Mouse (Mus musculus) intestine, postnatal 0 days (tissue): Measurements from ENCODE around the gene Sec23a. TPM values are rescaled to one million over a fixed set of nuclear protein-coding genes. Genes with fewer than 3 reads are reported as not detected.

Experiments
- ATAC-seq: fragments of 200-750 bp; cut with Nextera tagmentation; 2 replicates; pipeline ENCODE4 v1.8.0; 2017; ENCODE audit warnings: mild to moderate bottlenecking, moderate TSS enrichment, moderate library complexity
- H3K27ac ChIP-seq: fragments of 300-500 bp; sonication (generic); 2 replicates; pipeline ENCODE4 v1.5.1; 2014; ENCODE audit warnings: mild to moderate bottlenecking, low read depth, low read length, moderate library complexity
- H3K27me3 ChIP-seq: fragments of 300-500 bp; sonication (generic); replicated peaks from 2 replicates; pipeline ENCODE4 v1.6.1; 2014; ENCODE audit warnings: low read length, mixed read lengths; ENCODE audit not compliant: control insufficient read depth, insufficient read depth
- H3K36me3 ChIP-seq: fragments of 300-500 bp; sonication (generic); 2 replicates; pipeline ENCODE4 v1.6.1; 2014; ENCODE audit warnings: mild to moderate bottlenecking, moderate library complexity; ENCODE audit not compliant: control insufficient read depth, insufficient read depth
- H3K4me1 ChIP-seq: fragments of 300-500 bp; sonication (generic); replicated peaks from 2 replicates; pipeline ENCODE4 v1.6.1; 2014; ENCODE audit warnings: antibody characterized with exemption, low read length, mixed read lengths; ENCODE audit not compliant: control insufficient read depth, insufficient read depth
- H3K4me2 ChIP-seq: fragments of 300-500 bp; sonication (generic); replicated peaks from 2 replicates; pipeline ENCODE4 v1.6.1; 2014; ENCODE audit warnings: low read depth, mild to moderate bottlenecking, moderate library complexity
- H3K4me3 ChIP-seq: fragments of 300-500 bp; sonication (generic); 2 replicates; pipeline ENCODE4 v1.5.1; 2014; ENCODE audit warnings: low read depth, low read length
- H3K9ac ChIP-seq: fragments of 300-500 bp; sonication (generic); 2 replicates; pipeline ENCODE4 v1.6.1; 2014; ENCODE audit warnings: mild to moderate bottlenecking, low read depth, low read length
- H3K9me3 ChIP-seq: fragments of 300-500 bp; sonication (generic); 2 replicates; pipeline ENCODE4 v1.6.1; 2016; ENCODE audit warnings: mixed run types; ENCODE audit not compliant: control insufficient read depth
- CTCF ChIP-seq: sonication (generic); IDR thresholded peaks from 2 replicates; pipeline ENCODE4 v1.5.1; 2016; ENCODE audit warnings: low read depth, mild to moderate bottlenecking, control low read depth, antibody characterized with exemption, moderate library complexity
- WGBS: fragments of 180-500 bp; shearing (Covaris S2); extraction: QIAGEN DNeasy Blood & Tissue Kit; methylation state at CpG from one replicate; pipeline ENCODE4 v1.1.7; 2014; 5-methylcytosine and 5-hydroxymethylcytosine counted together
- polyA plus RNA-seq: library from polyadenylated mRNA; unstranded; fragments of >200 nt; fragmentation: Nextera tagmentation; extraction: Ambion mirVana; gene quantifications from 2 replicates; pipeline ENCODE4 v1.2.1, GENCODE M21; 2015

The Sec23a gene
- polyA plus RNA-seq, 1 experiment from 2014 or later, result 120 TPM

DNA sequence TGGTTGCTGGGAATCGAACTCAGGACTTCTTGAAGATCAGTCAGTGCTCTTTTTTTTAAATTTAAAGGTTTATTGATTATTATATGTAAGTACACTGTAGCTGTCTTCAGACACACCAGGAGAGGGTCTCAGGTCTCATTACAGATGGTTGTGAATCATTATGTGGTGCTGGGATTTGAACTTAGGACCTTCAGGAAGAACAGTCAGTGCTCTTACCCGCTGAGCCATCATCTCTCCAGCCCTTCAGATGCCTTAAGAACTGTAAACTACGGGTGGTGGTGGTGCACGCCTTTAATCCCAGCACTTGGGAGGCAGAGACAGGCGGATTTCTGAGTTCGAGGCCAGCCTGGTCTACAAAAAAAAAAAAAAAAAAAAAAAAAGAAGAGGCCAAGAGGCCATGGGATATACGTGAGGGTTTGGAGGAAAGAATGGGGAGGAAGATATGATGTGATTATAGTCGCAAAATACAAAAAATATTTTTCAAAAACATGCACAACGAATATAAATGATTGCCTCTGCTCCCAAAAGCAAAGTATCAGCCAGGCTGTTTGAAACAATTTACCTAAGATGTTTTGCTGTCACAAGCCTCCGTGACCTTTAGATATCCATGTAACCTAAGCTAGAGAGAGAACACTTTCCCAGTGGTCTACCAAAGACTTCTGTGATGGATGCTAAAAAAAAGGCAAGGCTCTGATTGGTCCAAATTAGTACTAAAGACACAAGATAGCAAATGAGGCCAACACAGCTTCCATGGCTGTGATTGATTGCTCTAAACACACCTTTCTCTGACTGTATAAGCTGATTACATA, 27.5 kb upstream of the Sec23a start:
- peak overlapping the region; percentile 90; the same call in 1 of the 2 replicates for H3K27ac ChIP-seq
- H3K4me2 ChIP-seq, result peak overlapping the region; percentile 49; the same call in 1 of the 2 replicates
- H3K4me1 ChIP-seq, result no peaks in the 10 kb centered on the region
- H3K9ac ChIP-seq, result no peak overlapping the region
- H3K27me3 ChIP-seq, result no peaks in the 10 kb centered on the region
- no peak for ATAC-seq
- peaks cover 17% of the 10 kb centered on the region for H3K36me3 ChIP-seq
- no peak for TF ChIP-seq CTCF
- no peak overlapping the region for H3K4me3 ChIP-seq
- H3K9me3 ChIP-seq, result no peaks in the 10 kb centered on the region
- WGBS, result 72% methylated on average over 10 of the region's 10 CpGs

DNA sequence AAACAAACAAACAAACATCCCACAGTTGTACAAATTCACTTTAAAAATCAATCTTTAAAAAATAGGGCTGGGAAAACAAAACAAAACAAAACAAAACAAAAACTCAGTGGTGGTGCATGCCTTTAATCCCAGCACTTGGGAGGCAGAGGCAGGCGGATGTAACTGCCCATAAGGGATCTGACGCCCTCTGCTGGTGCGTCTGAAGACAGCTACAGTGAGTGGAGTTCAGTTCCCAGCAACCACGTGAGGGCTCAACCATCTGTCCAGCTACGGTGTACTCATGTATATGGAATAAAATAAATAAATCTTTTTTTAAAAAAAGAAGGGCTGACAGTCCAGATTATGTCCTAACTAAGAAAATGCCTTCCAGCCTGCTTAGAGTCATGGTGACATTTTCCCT, 20.3 kb upstream of the Sec23a start:
- Histone ChIP-seq H3K27me3 (no peaks in the 10 kb centered on the region), H3K9ac (no peak overlapping the region), H3K4me3 (no peak overlapping the region), H3K9me3 (no peaks in the 10 kb centered on the region), H3K27ac (no peak overlapping the region), H3K4me1 (no peaks in the 10 kb centered on the region), H3K4me2 (no peak overlapping the region), H3K36me3 (peaks cover 4% of the 10 kb centered on the region; the same call in 1 of the 2 replicates)
- 57% methylated on average over 5 of the region's 5 CpGs for WGBS
- ATAC-seq, result no peak
- TF ChIP-seq CTCF, result peak; percentile 63

DNA sequence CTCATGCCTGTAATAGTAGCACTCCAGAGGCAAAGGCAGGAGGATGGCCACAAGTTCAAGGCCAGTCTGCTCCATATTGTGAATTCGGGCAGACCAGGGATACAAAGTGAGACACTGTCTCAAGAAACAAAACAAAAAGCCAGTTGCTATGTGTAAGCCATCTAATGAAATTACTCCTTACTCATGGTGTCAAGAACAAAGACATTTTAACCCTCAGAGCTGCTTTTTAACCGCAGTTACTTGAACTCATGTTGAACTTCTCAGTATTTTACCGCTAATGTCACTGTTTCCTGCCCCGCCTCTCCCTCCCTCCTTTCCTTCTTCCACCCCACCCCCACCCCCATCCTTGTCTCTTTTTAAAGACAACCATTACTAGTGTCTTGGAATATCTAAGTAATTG, 9.5 kb upstream of the Sec23a start:
- 83% methylated on average over 4 of the region's 4 CpGs for WGBS
- H3K9me3 ChIP-seq, result no peaks in the 10 kb centered on the region
- H3K27ac ChIP-seq, result no peak overlapping the region
- H3K4me2 ChIP-seq, result no peak overlapping the region
- no peak overlapping the region for H3K4me3 ChIP-seq
- H3K4me1 ChIP-seq, result no peaks in the 10 kb centered on the region
- H3K9ac ChIP-seq, result no peak overlapping the region
- H3K36me3 ChIP-seq, result peaks cover 38% of the 10 kb centered on the region
- ATAC-seq, result no peak
- TF ChIP-seq CTCF, result no peak
- H3K27me3 ChIP-seq, result no peaks in the 10 kb centered on the region

DNA sequence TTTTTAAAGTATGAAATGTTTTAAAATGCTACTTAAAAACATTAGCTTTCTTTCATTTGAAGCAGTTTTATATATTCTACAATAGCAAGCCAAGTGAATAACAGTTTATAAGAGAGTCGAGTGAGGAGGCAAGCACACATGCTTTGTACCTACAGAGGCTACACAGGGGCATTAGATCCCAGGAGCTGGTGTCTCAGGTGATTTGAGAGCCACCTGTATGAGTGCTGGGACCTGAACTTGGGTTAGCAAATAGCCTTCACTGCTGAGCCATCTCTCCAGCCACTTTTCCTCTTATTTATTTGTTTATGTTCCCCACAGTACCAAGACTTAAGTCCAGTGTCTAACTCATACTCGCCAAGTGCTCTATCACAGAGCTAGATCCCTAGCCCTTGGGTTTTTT, 8.1 kb upstream of the Sec23a start:
- H3K4me2 ChIP-seq, result no peak overlapping the region
- H3K9me3 ChIP-seq, result no peaks in the 10 kb centered on the region
- H3K9ac ChIP-seq, result no peak overlapping the region
- TF ChIP-seq CTCF, result no peak
- no peak for ATAC-seq
- no peak overlapping the region for H3K4me3 ChIP-seq
- H3K4me1 ChIP-seq, result no peaks in the 10 kb centered on the region
- H3K27me3 ChIP-seq, result no peaks in the 10 kb centered on the region
- 90% methylated on average over 2 of the region's 2 CpGs for WGBS
- no peak overlapping the region for H3K27ac ChIP-seq
- peaks cover 35% of the 10 kb centered on the region for H3K36me3 ChIP-seq

DNA sequence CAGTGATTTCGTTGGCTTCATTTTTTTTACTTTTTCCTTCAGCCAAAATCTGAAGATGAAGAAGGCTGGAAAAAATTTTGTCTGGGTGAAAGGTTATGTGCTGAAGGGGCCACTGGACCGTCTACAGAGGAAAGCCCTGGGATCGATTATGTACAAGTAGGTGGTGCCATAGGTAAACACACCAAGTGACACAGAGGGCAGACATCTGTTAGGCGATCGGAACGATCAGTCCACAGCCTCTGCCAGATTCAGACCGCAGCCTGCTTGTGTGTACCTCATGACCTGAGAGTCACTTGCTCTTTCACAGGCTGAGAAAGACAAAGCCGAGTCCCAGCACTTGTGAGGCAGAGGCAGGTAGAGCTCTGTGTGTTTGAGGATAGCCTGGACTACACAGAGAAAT, 6.2 kb upstream of the Sec23a start:
- no peak for TF ChIP-seq CTCF

DNA sequence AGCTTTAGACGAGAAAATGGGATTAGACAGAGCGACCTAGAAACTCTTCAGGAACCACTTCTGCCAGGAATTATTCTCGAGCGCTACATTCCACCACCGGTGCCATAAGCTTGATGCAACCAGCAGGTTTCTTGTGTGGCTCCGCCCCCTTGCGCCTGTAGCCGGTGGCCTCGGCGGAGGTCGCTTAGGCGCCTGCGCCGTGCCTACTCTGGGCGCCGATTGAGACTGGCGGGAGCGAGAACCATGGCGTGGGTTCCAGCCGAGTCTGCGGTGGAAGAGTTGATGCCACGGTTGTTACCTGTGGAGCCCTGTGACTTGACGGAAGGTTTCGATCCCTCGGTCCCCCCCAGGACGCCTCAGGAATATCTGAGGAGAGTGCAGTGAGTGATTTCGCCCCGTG, 1.4 kb upstream of the Sec23a start, which contains the start of gene Gemin2:
Gemin2 (plus strand) TSS at position 160 of the 400 bp plus-strand sequence.
- H3K9ac ChIP-seq, result peak within 1 kb of the TSS; percentile 55
- peak within 1 kb of the TSS; percentile 72 for H3K4me3 ChIP-seq
- peaks cover 16% of the 10 kb centered on the region; the same call in 1 of the 2 replicates for H3K36me3 ChIP-seq
- H3K4me2 ChIP-seq, result peak within 1 kb of the TSS; percentile 72
- peak; percentile 51 for TF ChIP-seq CTCF
- peak within 1 kb of the TSS; percentile 78 for H3K27ac ChIP-seq
- no peaks in the 10 kb centered on the region for H3K27me3 ChIP-seq
- ATAC-seq, result peak; percentile 43
- 0 out of 2 replicates have a peak, but pooled peaks cover 3% of the 10 kb centered on the region for H3K4me1 ChIP-seq
- no peaks in the 10 kb centered on the region for H3K9me3 ChIP-seq
- WGBS, result under 1% methylated on average over 28 of the region's 28 CpGs

More for the DNA sequence above, 6.2 kb upstream of the Sec23a start:
- H3K27me3 ChIP-seq, result no peaks in the 10 kb centered on the region
- H3K4me2 ChIP-seq, result no peak overlapping the region
- no peak overlapping the region for H3K27ac ChIP-seq
- 82% methylated on average over 8 of the region's 8 CpGs for WGBS
- H3K4me3 ChIP-seq, result no peak overlapping the region
- H3K9me3 ChIP-seq, result no peaks in the 10 kb centered on the region
- no peak for ATAC-seq
- H3K9ac ChIP-seq, result no peak overlapping the region
- H3K36me3 ChIP-seq, result peaks cover 30% of the 10 kb centered on the region
- no peaks in the 10 kb centered on the region for H3K4me1 ChIP-seq
